ENCODE assay signal across 21 mouse cellular contexts in the genomic region with DNA sequence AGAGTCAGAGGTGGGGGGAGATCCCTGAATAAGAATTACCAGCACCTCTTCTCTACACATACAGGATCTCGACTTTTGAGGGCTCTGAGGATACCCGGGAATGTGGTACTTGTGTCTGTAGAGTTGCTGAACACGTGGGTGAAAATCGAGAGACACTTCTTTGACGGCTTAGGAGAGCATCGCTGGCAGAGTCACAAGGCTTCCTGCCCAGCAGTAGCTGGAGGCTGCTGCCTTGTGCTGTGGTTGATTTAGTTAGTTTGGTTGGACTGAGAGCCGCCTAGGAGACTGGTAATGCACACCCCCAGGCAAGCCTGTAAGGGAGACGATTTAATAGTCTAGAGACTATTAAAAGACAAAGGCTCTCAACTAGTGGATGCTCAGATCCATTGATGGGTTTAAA.
DNase-seq lines count a peak whose midpoint lies in the region; ATAC-seq lines count a peak whose summit lies in the region.
"Had no signal": no experiment of that assay in that cellular context is flagged by ENCODE, and none has a peak within 500 bp of the region (broad histone marks: within the 10 kb centered on the region; RNA-seq: fewer than 3 reads in every experiment).

No protein-coding gene starts in this region.

- ATAC-seq in frontal cortex, adult (ENCODE audit: low TSS enrichment), result peak; percentile 45
- ATAC-seq: activated CD4-positive, CD25-positive, alpha-beta regulatory T cell, adult 4 months; CD4-positive, CD25-positive, alpha-beta regulatory T cell, adult 4 months; forebrain, embryonic 14.5 days; forebrain, embryonic 16.5 days; Patski had no signal

- DNase-seq in frontal cortex, postnatal 14 days (ENCODE audit: low spot score in 2 of 2), result no peak
- DNase-seq in thymus, postnatal 14 days, result peak; percentile 58
- DNase-seq in thymus, postnatal 10 days (ENCODE audit: low spot score in 2 of 2), result no peak
- DNase-seq in brain, adult 2 months (ENCODE audit: low read depth, low spot score), result peak; percentile 67
- DNase-seq: adrenal gland, adult 8-10 months; adrenal gland, postnatal 14 days; adrenal gland, postnatal 36 days; B cell, adult 2 months; cerebellum, adult 11 months; cerebellum, adult 18-20 months; cerebellum, adult 8-10 months; cerebellum, adult 9-11 months; cerebellum, postnatal 14 days; cerebellum, postnatal 36 days; embryo, embryonic 11 days had no signal

Comparison
In these comparisons a context has a peak if more than half of its experiments do, and no peak if none do; other contexts are left out.
1. DNase-seq: peak in thymus, postnatal 14 days (single experiment) and brain, adult 2 months (single experiment); none in frontal cortex, postnatal 14 days (0 of 2) and thymus, postnatal 10 days (0 of 2).